Mouse (Mus musculus) layer of hippocampus, adult 11-12 months (tissue): ENCODE measurements around the gene LTO1.

Experiments
- DNase-seq: peaks from one replicate; pipeline ENCODE4 v3.0.0; 2022; ENCODE audit warnings: low spot score

The LTO1 gene

DNA sequence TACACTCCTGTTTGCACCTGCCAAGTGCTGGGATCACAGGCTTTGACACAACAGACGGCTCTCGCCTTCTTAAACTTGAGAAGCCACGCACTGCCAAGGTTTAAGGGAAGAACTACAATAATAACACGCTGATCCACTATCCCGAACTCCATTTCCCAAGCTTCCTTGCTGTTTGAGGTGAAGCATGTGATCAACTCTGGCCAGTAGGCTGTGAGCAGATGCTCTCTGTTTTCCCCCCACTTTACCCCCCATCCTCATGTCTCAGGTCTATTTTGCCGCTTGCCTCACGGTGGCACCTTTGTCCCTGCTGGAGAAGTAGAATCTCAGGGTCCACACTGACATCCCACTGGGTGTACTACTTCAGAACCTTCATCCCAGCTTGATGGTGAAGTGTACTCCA is 6.2 kb upstream of the LTO1 start:
- DNase-seq = no peak

DNA sequence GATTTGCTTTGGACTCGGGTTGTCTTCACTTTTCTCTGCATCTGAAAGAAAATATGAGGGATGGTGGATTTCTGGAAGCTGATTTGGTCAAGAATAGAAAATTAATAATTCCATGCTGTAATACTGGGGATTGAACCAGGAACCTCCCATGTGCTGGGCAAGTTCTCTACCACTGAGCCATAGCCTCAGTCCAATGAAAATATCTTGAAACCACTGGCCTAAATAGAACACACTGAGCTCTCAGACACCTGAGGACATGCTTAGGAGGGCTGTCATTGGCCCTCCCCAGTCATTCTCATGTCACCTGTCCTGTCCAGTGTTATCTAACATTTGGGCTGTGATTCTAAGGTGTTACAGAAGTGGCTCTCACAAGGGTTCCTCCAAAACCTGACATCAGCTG is 3.8 kb upstream of the LTO1 start:
- DNase-seq = no peak

DNA sequence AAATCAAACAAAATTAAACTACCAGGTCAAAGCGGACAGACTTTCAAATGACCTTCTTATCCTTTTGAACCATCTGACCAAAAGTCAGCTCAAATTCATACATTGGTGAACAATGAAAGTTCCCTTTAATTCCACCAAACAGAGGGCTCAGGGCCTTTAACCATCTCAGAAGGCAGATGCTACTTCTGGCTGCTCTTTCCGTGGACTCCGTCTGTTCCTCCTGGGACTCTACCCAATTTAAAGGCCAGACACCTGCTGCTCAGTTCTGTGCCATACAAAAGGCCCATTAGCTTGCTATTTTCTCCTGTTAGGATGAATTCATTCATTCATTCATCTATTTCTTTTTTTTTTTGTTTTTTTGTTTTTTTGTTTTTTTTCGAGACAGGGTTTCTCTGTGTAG is 2.0 kb upstream of the LTO1 start:
- no peak for DNase-seq

DNA sequence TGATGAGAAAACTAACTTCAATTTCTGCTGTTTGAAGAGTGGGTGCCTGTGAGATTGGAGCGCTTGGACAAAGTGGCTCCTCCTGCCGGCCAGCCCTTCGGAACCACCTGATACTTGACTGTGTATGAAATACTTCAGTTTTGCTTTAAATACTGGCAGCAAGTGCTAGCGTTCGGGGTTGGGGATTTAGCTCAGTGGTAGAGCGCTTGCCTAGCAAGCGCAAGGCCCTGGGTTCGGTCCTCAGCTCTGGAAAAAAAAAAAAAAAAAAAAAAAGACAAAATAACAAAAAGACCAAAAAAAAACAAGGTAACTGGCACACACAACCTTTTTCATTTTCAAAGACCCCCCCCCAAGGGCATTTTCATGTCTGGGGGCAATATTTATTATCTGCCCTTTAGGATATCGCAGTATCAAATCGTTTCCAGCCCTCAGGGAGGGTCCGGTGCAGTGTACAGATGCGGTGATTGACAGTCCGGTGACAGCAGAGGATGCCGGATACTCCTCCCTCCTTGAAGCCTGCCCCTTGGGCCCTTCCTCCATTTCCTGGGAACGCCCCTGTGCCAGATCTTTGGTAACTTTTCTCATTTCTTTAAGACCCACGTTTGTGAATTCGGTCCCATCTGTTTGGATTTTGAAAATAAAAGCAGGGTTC is 478 bp upstream of the LTO1 start:
- DNase-seq = peak; percentile 73

DNA sequence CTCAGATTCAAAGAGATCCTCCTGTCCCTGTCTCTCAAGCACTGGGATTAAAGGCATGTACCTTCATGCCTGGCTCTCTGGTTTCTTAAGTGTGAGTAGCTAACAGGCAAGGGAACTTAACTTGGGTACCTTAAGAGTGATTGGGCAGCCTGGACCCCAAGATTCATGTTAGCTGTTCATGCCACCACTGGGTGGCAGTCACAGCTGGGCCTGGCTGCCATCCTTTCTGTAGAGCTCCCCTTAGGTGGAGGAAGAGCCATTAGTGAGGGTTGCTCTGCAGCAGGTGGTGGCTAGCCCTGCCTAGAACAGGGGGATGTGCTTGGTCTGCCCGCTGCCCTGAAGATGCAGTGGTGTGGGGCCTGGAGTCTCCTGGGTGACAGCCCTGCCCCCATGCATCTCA is 3.9 kb downstream of the LTO1 start:
- no peak for DNase-seq

DNA sequence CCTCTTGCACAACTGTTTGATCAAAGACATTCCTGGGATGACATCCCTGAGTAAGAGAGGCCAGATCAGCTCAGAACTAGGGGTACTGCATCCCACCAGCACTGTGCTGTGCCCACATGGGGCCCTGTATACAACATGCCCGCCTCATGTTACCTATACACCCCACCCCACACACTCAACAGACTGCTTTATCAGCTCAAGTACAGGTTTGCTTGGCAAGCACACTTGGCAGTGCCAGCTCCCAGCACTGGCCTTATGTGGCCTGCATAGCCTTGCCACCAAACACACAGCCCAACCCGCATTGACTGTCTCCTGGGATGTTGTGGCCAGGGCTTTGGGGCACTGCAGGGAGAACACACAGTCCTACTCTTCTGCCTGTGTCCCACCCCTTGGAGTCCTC is 12.7 kb downstream of the LTO1 start:
- DNase-seq = no peak

DNA sequence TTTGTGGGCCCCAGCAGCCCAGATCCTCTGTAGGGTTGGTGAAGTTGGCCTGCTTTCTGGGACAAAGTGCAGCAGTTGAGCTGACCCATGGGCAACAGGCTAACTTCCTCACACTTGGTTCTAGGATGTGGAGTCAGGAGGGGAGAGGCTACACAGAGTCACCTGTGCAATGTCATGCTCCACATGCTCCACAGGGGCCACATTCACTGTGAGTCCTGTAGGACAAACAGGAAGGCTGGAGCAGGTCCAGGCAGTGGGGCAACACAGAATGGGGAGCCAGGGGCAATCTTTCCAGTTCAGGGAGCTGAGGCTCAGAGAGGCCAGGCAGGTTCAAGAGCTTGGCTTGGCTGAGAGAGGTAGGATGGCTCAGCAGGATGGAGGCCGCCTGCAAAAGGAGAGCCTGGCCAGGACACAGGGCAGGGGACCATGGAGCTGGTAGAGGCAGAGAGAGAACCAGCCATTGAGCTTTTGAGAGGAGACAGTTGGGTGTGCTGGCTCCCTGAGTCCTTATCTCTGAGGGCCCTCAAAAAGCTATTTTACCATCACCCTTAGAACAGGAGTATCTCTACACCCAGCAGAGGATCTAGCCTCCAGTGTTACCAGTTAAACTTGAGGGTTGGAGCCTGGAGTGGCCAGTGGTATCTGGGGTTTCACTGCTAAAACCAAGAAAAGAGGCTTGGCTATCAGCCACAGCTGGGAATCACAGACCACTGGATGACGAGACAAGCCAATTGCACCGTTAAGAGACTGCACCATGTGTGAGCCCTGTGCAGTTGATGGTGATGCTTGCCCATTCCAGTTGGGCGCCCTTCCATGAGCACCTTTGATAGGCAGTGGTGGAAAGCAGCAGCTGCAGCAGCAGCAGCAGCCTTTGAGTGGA is 13.3 kb downstream of the LTO1 start:
- DNase-seq = no peak

DNA sequence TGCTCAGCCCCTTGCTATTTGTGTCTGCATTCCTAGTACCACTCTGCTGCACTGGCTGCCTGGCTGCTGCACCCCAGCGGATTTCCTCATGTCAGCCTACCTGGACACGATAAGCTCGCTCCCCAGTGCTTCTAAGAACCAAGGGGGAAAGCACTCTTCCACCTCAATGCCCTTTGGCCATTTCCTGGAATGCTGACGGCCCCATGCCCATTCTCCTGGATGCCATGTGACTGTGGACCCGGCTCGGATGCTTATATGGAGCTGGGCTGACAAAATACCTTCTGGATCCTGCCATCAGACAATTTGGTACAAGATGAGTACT is 13.9 kb downstream of the LTO1 start:
- no peak for DNase-seq

DNA sequence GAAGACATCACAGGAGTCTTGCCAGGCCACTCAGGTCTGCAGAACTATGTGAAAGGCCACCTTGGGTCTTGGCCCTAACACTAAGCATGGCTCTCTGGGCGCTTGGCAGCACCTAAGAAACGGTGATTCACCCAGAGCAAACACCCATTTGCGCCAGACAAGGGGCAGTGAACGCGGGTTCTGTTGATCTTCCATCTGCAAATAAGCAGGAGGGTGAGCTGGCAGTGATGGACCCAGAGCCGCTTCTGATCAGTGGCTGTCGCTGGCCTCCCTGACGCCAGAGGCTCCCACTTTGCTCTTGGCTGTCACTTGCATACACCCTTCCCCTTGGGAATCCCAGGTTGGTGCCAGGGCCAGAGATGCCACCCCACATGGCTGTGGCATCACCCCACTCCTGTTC is 14.6 kb downstream of the LTO1 start:
- DNase-seq = no peak

DNA sequence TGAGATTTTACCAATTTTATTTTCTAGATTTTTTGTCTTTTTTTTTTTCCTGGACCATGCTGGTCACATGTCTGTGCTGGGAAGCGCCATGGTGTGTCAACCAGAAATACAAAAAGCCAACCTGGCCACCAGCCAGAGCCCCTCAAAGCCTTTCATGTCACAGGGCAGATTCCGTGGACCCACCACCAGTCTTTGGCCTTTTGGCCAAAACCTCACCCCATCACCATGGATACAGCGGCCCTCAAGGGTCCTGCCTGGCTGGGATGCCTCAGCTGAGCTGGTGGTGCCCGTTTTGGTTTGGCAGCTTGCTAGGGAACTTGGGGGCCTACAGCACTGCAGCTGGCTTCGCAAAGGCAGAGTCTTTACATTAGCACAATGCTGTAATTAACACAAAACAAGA is 15.0 kb downstream of the LTO1 start:
- no peak for DNase-seq

DNA sequence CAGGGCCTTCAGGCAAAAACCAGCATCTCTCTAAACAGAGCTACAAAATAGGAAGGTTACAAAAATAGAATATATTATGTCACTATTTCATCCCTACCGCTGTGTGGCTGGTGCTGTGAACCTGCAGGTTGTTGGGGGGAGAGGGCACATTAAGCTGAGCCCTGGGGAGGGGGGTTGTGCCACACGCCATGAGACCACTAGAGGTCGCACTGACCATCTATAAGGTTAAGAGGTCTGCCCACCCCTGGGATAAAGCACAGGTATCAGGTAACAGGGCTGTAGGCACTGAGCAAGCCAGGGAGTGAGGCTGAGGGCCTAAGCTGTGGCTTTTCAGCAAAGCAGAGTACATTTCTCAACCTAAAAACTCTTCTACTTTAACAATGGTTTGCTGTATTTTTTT is 16.9 kb downstream of the LTO1 start:
- DNase-seq = no peak

DNA sequence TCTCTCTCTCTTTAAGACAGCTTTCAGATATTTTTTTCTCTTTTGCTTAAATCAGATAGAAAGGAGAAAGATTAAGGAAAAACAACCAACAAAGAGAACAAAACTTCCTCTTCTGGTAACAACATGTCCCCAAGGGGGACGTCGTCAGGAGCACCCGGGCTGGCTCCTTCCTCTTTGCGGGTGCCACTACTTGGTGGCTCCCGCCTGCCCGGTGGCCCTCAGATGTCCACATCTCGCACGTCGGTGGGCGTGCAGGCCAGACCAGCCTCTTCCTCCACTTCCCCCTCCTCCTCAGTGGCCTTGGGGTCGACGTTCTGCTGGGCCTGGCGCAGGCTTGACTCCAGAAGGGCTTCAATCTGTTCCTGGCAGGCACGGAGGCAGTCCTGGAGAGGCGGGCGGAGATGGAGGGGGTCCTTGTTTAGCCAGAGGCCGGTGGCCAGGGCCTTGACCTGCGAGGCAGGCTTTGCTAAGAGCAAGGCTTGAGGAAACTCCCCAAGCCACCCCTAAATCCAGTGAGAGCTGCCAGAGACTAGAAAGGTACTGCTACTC is 17.6 kb downstream of the LTO1 start:
- no peak for DNase-seq

DNA sequence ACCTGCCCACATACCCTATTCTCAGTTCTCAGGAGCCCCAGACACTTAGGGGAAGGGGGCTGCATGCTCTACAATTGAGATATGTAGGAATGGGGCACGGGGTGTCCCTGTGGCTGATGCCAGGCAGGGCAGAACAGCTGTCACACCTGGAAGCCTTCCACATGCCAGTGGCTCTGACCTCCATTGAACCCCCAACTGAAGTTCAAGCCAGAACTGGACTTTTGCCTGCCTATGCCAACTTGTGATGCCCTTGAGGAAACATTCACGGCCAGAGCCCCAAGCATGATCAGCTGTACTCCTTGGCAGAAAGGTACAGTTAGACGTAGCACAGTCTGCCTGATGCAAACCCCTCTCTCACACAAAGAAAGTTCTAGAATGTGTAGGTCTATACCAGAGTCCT is 18.4 kb downstream of the LTO1 start:
- DNase-seq = no peak

DNA sequence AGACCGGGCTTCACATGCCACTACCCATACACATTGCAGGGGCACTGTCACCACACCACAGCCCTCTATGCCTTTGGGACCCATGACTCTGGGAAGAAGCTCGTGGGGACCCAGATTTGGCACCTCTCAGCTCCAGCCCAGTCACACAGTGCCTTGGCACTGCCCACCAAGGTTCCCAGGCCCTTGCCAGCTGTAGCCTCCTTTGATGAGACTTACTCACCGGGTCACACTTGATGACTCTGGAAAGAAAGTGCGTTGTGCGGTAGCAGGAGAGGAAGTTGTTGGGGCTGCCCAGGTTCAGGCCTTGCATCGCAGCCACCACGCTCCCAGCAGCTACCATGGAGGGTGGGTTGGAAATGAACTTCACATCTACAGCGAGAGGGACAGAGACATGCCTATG is 18.9 kb downstream of the LTO1 start:
- no peak for DNase-seq

DNA sequence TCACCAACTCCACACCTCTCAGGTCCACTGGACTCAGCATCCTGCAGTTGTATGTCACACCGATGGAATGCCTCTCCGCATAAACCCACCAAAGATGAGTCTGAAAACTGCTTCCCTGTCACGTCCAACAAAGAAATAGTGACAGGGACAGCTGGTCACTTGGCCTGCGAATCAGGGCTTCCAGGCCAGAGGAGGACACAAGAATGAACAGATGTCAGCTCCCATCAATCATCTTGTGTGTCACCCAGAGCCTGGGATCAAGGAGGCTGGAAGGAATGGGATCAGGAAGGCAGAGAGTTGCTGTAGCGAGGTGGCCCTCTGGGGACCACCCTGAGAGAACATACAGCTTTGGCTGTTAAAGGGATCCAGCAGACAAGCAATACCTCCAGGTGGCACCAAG is 20.0 kb downstream of the LTO1 start:
- no peak for DNase-seq

DNA sequence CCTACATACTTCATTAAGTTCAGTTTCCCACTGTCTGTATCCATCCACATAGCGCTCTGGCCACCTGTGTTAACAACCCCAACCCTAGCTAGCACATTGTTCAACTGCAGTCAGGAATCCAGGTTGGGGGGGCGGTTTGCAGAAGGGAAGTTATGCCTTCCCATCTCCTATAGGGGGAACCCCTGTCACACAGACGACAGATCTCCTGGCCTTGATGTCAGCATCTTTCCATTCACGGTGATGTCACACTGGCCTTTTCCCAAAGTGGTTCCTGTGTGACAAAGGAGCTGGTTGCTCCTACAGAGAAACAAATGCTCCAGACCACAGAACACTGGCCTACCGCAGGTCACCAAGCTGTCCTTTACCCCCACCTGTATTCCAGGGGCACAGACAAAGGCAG is 20.7 kb downstream of the LTO1 start:
- DNase-seq = peak; percentile 58

DNA sequence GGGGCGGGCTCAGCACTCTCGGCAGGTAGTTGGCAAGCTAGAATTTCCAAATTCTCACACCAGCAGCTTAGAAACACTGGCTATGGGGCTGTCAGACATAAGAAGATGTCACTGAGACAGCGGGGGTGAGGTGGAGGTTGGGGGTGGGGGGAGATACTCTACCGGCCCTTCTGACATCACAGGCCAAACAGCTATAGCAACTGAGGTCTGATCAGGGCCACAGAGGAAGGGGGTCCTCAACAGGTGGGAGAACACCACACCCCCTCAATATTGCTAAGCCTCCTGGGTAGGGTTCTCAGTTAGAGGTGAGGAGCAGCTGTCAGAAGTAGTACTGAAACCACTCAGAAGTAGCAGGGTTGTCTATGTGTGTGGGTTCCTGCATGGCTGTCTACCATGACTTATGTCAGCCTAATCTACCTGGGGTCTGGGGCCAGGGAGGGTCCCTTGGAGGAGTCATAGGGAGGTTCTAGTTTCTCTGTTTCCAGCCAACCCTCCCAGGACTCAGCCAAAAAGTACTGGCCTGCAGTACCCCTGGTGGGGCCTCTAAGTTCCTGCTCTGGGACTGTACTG is 21.5 kb downstream of the LTO1 start:
- DNase-seq = no peak

DNA sequence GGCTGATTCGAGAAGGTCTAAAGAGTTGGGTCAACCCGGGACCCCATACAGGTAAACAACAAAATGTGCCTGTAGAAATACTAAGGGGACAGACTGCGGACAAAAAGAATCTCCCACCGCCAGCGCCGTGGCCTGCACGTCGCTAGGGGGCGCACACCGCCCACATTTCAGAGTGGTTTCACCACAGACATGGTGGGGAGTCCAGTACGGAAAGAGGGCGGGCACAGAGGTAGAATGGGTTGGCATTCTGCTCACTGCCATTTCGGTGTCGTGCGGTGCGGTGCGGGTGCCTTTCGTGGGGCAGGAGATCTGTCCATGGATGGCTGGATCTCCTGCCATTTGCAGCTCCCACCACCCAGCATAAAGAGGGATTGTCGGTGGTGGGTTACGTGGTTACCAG is 22.6 kb downstream of the LTO1 start:
- peak; percentile 90 for DNase-seq

DNA sequence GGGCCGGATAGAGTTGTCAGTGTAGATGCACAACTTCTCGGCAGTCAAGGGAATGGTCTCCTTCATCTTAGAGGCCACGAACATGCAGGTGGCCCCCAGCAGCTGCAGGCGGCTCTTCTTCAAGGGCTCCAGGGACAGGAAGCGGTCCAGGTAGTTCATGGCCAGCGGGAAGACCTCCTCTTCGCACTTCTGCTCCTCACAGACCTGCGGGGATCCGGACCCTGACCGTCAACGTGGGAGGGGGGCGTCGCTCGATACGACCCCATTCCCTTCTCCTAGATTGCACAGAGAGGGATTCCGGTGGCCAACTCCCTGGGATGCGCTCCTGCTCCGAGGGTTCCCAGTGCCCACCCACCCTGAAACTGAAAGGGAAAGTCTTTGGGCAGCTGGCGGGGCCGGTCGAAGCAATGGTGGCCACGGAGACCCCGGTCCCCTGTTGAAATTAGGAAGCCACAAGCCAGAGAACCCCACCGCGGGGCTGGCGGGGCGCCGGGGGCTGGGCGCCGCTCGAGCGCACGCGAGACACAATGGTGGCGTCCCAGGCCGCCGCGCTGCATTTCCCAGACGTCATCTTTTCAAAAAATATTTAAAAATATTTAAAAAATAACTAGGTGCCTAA is 23.1 kb downstream of the LTO1 start:
- DNase-seq = no peak

DNA sequence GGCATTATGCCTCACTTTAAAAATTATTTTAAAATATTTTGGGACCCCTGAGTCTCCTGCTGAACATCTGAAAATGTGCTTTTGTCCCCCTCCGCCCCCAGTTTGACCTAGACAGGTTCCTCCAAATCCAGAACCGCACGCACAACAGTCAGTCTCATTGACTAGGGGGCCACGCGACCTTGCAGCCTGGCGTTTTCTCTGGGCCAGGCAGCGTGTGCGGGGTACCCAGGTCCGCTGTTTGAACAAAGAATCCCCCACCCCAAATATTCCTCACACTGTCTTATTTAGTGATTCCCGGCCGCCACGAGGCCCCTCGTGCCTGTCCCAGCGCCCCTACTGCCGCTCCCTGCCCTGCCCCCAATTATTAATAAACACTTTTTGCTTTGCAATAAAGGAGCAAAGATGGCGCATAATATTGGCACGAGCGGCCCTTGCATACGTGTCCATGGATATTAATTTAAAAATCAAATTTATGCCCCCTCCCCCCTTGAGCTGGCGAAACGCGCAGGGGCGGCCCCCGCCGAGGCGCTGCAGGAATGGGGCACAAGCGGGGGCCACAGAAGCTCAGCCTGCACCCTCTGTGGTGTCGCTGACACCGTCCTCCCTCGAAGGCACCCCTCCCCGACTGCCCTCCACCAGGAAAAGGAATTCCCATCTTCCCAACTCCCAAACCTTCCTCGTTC is 23.9 kb downstream of the LTO1 start:
- DNase-seq = no peak

DNA sequence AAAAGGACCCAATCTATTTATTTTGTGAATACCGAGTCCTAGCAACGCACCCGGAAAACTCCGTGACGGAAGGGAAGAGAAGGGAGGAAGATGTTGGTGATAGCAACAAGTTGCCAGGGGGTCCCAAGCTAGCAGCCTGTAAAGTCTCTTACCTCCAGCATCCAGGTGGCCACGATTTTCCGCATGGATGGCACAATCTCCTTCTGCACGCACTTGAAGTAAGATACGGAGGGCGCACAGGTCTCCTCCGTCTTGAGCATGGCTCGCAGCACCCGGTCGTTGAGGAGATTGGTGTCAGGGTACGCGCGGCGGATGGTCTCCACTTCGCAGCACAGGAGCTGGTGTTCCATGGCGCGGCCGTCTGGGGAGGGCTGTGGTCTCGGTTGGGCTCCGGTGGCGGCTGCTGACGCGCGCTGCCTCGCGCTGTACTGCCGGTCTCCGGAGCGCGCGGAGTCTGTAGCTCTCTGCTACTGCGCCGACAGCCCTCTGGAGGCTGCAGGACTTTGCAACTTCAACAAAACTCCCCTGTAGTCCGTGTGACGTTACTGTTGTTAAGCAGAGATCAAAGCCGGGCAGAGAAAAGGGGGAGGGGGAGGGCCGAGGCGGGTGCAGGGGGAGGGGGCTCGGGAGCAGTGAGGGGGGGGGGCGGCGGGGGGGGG is 24.6 kb downstream of the LTO1 start, which contains the start of gene Ccnd1:
Gene Ccnd1 (minus strand): TSS at position 582 of the 659 bp plus-strand sequence.
- peak; percentile 54 for DNase-seq
